Mouse (Mus musculus) heart, adult 9 months (tissue): ENCODE measurements around the gene 5730596B20Rik.

Source experiments
- DNase-seq, 2 experiments: peaks; one replicate each; pipeline ENCODE4 v3.0.0; 2022; ENCODE audit warnings: low spot score in 2 of 2

The 5730596B20Rik gene

GRCm38 (mm10) chr6:52212556-52213118, 35.3 kb downstream of the 5730596B20Rik start:
- no peak for DNase-seq

DNA sequence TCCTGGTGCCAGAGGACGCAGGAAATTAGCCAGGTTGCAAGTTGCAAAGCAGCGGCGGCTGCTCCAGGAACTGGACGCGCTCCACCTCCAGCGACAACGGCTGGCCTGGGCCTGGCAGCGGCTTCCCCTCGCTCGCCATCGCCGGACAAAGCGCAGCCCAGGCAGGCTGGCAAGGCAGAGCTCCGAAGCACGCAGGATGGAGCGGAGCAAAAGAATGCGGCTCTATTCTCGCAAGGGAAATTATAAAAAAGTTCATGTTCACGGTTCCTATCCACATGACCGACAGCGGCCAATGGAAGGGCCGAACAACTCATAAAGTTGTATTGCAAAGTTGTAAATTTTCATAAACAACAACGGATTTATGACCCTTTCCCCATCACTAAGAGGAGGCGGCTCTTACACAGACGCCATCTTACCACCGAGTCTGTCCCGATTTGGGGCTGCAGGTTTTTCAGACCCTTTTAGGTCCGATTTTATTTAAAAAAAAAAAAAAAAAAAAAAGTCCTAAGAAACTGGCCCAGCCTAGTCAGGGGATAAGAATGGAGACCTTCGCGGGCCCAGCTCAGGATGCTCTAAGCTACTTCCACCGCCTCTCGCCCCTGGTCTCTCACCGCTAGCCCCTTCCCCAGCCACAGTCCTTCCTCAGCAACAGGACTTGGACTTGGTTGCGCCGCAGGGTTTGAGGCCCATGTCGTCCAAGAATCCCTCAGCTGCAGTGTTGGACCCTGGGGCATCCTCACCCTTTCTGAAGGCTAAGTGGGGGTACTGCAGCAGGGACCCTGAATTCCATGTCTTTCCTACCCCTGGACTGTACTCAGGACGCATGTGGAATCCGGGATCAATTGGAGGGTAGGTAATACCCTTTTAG, 36.1 kb downstream of the 5730596B20Rik start, which contains the start of the genes Hoxa3 and Gm28308:
TSS of gene Hoxa3 (minus strand) at position 218 of the 868 bp plus-strand sequence.
TSS of gene Gm28308 (minus strand) at position 221 of the 868 bp plus-strand sequence.
- DNase-seq = no peak

GRCm38 (mm10) chr6:52214271-52214670, 37.0 kb downstream of the 5730596B20Rik start:
- DNase-seq = no peak

DNA sequence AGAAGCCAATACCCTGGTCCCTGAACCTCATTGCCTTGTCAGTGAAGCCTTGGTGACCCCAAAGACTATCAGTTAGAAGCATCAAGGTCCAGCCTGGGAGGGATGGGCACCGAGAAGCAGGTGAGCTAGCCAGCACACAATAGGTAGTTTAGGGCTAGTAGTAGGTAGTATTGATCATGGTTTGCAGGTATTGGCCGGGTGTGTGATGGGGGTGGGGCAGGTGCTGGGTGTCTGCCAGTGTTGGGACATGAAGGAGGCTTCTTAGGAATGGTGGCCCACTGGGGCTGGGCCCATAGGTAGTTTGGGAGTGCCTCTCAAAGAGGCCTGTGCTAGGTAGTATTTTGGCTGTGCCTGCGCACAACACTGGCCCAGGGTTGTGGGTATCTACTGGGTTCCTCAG, 37.8 kb downstream of the 5730596B20Rik start:
- no peak for DNase-seq

- DNase-seq = no peak
These were observed 38.7 kb downstream of the 5730596B20Rik start for GRCm38 (mm10) chr6:52215771-52216535.

DNA sequence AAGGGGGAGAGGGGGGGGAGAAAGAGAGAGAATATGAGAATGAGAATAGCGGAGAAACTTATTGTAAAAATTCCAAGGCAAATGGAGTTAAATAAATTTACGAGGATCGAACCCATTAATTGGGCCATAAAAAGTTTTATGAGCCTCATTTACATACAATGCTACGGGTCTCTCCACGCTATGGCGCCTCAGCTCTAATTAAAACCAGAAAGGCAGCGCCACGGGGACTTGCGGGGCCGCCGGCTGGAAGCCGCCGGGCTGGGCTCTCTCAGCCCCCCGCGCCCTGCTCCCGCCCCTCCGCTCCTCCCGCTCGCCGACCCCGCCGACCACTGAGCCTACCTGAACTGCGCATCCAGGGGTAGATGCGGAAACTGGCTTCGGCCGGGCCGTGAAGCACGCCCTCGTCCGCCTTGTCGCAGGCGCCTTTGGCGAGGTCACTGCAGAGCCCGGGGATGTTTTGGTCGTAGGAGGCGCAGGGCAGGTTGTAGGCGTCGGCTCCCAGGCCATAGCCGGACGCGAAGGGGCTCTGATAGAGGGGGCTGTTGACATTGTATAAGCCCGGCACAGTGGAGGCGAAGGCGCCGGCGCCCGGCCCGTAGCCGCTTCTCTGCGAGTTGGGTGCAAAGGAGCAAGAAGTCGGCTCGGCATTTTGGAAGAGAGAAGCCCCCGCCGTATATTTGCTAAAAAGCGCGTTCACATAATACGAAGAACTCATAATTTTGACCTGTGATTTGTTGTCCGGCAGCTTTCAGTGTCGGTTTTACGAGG, 39.6 kb downstream of the 5730596B20Rik start:
- no peak for DNase-seq

DNA sequence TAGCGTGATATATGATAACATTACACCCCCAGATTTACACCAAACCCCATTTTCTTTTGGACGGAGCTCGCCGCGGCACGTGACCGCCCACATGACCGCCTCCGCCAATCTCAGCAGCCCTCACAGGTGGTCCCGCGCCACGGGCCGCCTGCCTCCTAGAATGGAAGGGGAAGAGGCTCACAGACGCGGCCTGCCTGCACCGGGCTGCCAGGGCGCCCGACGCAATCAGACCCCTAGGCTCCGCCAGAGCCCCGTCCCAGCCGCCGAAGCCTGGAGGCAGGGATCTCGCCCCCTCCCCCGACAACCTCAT, 40.1 kb downstream of the 5730596B20Rik start:
- DNase-seq = peak in 1 of 2 experiments; percentile 36

GRCm38 (mm10) chr6:52217895-52218642, 40.8 kb downstream of the 5730596B20Rik start:
- DNase-seq = no peak

DNA sequence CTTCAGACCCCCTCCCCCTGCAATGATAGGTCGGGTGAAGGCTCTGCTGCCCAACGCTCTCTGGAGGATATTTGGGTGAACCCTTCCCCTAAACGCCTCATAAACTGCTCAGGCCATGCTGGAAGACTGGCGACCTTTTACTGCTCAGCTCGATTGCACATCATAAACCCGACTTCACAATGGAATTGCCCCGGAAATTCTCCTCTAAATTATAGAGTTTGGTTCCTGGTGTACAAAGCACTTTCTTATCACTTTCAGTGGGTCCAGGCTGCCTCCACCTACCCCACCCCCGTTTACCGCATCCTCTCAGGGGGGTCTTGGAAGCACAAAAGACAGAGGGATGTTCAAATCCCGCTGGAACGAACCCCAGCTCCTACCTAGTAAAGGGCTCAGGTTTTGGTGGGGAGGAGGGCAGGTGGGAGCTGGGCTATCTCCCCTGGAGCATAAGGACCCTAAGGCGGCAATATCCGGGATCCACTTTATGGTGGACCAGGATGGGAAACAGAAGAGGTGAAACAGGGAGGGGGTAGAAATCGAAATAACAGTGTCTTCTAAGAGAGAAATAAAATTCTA, 41.4 kb downstream of the 5730596B20Rik start:
- DNase-seq = no peak

- no peak for DNase-seq
These were observed 42.1 kb downstream of the 5730596B20Rik start for GRCm38 (mm10) chr6:52219234-52219942.

- DNase-seq = no peak
These were observed 42.9 kb downstream of the 5730596B20Rik start for GRCm38 (mm10) chr6:52220003-52220864.

DNA sequence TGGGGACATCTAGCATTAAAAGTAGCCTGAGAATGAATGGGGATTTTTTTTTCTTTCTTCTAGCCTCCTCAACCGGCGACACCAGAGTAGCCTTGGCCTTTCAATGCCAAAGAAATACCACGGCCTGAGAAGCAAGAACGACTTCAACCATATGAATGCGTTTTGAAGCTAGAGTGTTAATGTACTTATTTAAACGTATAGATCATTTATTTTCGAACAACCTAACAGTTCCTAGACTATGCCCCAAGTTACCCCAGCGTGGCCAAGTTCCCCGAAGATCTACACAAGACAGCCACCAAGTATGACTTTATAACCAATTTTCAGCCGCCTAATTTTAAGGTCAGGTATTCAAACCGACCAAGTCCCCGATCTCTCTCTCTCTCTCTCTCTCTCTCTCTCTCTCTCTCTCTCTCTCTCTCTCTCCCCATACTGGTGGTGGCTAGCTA, 43.6 kb downstream of the 5730596B20Rik start:
- no peak for DNase-seq

- peak; percentile 69 to 82 for DNase-seq
These were observed 44.2 kb downstream of the 5730596B20Rik start, which contains the start of gene Hoxa7 for GRCm38 (mm10) chr6:52221337-52221992. Hoxa7 (minus strand) TSS chr6:52221854.

GRCm38 (mm10) chr6:52221993-52222685, 44.8 kb downstream of the 5730596B20Rik start:
- no peak for DNase-seq

GRCm38 (mm10) chr6:52222729-52223128, 45.4 kb downstream of the 5730596B20Rik start:
- no peak for DNase-seq

DNA sequence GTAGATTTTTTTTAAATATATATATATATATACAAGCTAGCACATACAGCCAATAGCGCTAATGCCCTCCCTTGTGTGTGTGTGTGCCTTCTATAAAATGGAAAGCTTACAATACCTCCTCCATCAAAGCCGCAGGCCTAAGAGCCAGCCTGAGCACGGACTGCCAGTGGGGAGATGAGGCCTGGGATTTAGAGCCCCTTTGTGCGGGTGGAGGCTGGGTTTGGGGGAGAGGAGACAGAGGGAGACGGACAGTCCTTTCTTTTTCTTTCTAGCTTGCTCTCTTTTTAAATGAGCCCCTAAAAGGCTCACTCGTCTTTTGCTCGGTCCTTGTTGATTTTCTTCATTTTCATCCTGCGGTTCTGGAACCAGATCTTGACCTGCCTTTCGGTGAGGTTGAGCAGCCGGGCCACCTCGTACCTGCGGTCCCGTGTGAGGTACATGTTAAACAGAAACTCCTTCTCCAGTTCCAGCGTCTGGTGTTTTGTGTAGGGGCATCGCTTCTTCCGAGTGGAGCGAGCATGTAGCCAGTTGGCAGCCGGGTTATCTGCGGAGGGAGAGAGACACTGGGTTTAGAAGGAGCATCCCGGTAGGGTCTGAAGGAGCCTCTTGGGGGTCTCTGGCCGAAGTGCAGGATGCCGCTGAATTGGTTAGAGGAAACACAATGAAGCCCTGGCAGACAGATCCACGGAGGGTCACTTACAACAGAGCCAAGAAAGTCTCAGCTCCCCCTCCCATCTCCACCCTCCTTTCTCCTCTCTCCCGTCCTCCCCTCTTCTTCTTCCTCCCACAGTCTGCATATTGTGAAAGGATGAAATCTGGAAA, 46.9 kb downstream of the 5730596B20Rik start:
- DNase-seq = no peak
